Mouse (Mus musculus): ENCODE results near the gene Klrc3.
"Not testable (repeated sequence)": the region's sequence is repeated elsewhere in the genome, so short reads cannot be mapped to it uniquely, and the experiment has no call there.

GRCm38 (mm10) chr6:129644054-129644453, 917 bp upstream of the Klrc3 start:
- not testable (repeated sequence) for TF ChIP-seq CTCF, EP300 (IDR thresholded peaks at IDR 0.05; ENCODE audit: low read depth)
